Mouse (Mus musculus): Measurements from ENCODE around the gene Fkbp5.

GRCm38 (mm10) chr17:28407418-28408250, 109.7 kb downstream of the Fkbp5 start:
- peak; percentile 78 to 98 for TF ChIP-seq CTCF (conservative IDR thresholded peaks at IDR 0.05 in 1 of 2, IDR thresholded peaks at IDR 0.05 in 1 of 2; ENCODE audit: low read depth in 2 of 2, low read length in 2 of 2)
- TF ChIP-seq ZNF384 (IDR thresholded peaks at IDR 0.05; ENCODE audit: low read depth, low read length): 0 out of 2 replicates have a peak, but pooled peaks have one; percentile 23
- no peak for TF ChIP-seq MAFK (IDR thresholded peaks at IDR 0.05; ENCODE audit: insufficient replicate concordance, low read length)
- TF ChIP-seq POLR2A (IDR thresholded peaks at IDR 0.05; ENCODE audit: low read depth, low read length): peak; percentile 21; the same call in 1 of the 2 replicates
- TF ChIP-seq USF1 (IDR thresholded peaks at IDR 0.05; ENCODE audit: low read depth, low read length): no peak
- peak; percentile 92 for TF ChIP-seq SMC3 (IDR thresholded peaks at IDR 0.05; ENCODE audit: low read depth, low read length)
- peak; percentile 59; the same call in 1 of the 2 replicates for TF ChIP-seq MEF2A (IDR thresholded peaks at IDR 0.05; ENCODE audit: borderline replicate concordance, low read depth, low read length)
